Comparison of ENCODE assay signal across 9 mouse cellular contexts in the genomic region with DNA sequence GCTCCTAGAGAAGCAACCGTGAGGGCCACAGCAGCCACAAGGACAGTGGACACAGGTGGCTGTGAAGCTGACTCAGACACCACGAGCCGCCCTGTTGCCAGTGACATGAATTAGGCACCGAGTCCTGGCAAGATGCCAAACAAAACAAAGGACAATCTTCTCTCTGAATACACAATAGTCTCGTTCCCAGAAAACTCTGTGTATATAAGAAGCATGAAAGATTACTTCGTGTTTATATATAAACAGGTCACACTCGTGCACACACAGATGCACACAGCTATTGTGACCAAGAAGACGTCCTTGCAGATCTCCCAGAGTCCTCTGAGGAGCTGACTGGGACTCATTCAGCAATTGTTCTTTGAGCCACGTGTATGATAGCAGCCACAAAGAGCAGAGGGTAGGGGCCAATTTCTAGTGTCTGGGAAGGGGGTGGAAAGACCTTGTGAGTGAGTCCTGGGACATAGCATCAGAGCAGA. TPM values are rescaled to one million over a fixed set of nuclear protein-coding genes. Genes with fewer than 3 reads are reported as not detected.
DNase-seq lines count a peak whose midpoint lies in the region; ATAC-seq and TF ChIP-seq lines count a peak whose summit lies in the region.
"Had no signal": no experiment of that assay in that cellular context is flagged by ENCODE, and none has a peak within 500 bp of the region (broad histone marks: within the 10 kb centered on the region; RNA-seq: fewer than 3 reads in every experiment).

No protein-coding gene starts in this region.

- H3K27me3 ChIP-seq in limb, embryonic 11.5 days (ENCODE audit: control insufficient read depth, insufficient read depth, low read length), result no peaks in the 10 kb centered on the region; the same call in 1 of the 2 replicates
- H3K27me3 ChIP-seq in limb, embryonic 10.5 days (ENCODE audit: low read depth, poor library complexity, severe bottlenecking), result no peaks in the 10 kb centered on the region; the same call in 1 of the 2 replicates
- no peaks in the 10 kb centered on the region for H3K27me3 ChIP-seq in forebrain, embryonic 14.5 days (replicated peaks; ENCODE audit: control insufficient read depth, insufficient read depth, low read length)
- H3K27me3 ChIP-seq in lung, embryonic 14.5 days (ENCODE audit: insufficient read depth, low read length), result no peaks in the 10 kb centered on the region
- no peaks in the 10 kb centered on the region for H3K27me3 ChIP-seq in stomach, embryonic 14.5 days (ENCODE audit: control insufficient read depth, insufficient read depth, low read length)
- H3K27me3 ChIP-seq: liver, embryonic 13.5 days had no signal

- no peaks in the 10 kb centered on the region for H3K9me3 ChIP-seq in limb, embryonic 11.5 days (ENCODE audit: control insufficient read depth, low read length)
- H3K9me3 ChIP-seq in limb, embryonic 10.5 days (replicated peaks), result no peaks in the 10 kb centered on the region
- no peaks in the 10 kb centered on the region for H3K9me3 ChIP-seq in forebrain, embryonic 14.5 days (replicated peaks; ENCODE audit: control insufficient read depth, low read length)
- H3K9me3 ChIP-seq in lung, embryonic 14.5 days (ENCODE audit: low read depth, low read length), result no peaks in the 10 kb centered on the region
- no peaks in the 10 kb centered on the region for H3K9me3 ChIP-seq in stomach, embryonic 14.5 days (ENCODE audit: control insufficient read depth, low read depth, low read length)
- H3K9me3 ChIP-seq: heart, embryonic 13.5 days; liver, embryonic 13.5 days had no signal

- H3K4me3 ChIP-seq in limb, embryonic 11.5 days (ENCODE audit: low read depth, low read length), result no peak overlapping the region
- no peak overlapping the region for H3K4me3 ChIP-seq in limb, embryonic 10.5 days
- H3K4me3 ChIP-seq in forebrain, embryonic 14.5 days (ENCODE audit: low read depth, low read length), result no peak overlapping the region
- no peak overlapping the region for H3K4me3 ChIP-seq in lung, embryonic 14.5 days (ENCODE audit: low read depth, low read length)
- no peak overlapping the region for H3K4me3 ChIP-seq in stomach, embryonic 14.5 days (ENCODE audit: low read depth, low read length)
- H3K4me3 ChIP-seq: heart, embryonic 13.5 days; liver, embryonic 13.5 days had no signal

- no peak overlapping the region for H3K4me2 ChIP-seq in limb, embryonic 11.5 days (ENCODE audit: low read depth, severe bottlenecking)
- H3K4me2 ChIP-seq in forebrain, embryonic 14.5 days (ENCODE audit: low read length), result no peak overlapping the region
- H3K4me2 ChIP-seq in lung, embryonic 14.5 days, result no peak overlapping the region
- no peak overlapping the region for H3K4me2 ChIP-seq in stomach, embryonic 14.5 days (replicated peaks; ENCODE audit: low read depth, low read length)
- H3K4me2 ChIP-seq: heart, embryonic 13.5 days; liver, embryonic 13.5 days had no signal

- no peaks in the 10 kb centered on the region for H3K36me3 ChIP-seq in limb, embryonic 11.5 days (ENCODE audit: control insufficient read depth, insufficient read depth, low read length)
- no peaks in the 10 kb centered on the region for H3K36me3 ChIP-seq in limb, embryonic 10.5 days
- no peaks in the 10 kb centered on the region for H3K36me3 ChIP-seq in forebrain, embryonic 14.5 days (ENCODE audit: control insufficient read depth, insufficient read depth, low read length)
- H3K36me3 ChIP-seq in lung, embryonic 14.5 days (ENCODE audit: insufficient read depth), result no peaks in the 10 kb centered on the region
- H3K36me3 ChIP-seq in stomach, embryonic 14.5 days (ENCODE audit: control insufficient read depth, insufficient read depth, low read length), result no peaks in the 10 kb centered on the region
- H3K36me3 ChIP-seq: heart, embryonic 13.5 days; liver, embryonic 13.5 days had no signal

- intact Hi-C loops in left cerebral cortex, postnatal 25 days (cut with DNase I), result no loop called here

- WGBS in limb, embryonic 11.5 days, result 67% methylated on average over 9 of the region's 9 CpGs
- WGBS in limb, embryonic 10.5 days, result 72% methylated on average over 9 of the region's 9 CpGs
- WGBS in forebrain, embryonic 14.5 days, result 15% methylated on average over 9 of the region's 9 CpGs
- WGBS in lung, embryonic 14.5 days, result 7% methylated on average over 9 of the region's 9 CpGs
- WGBS in stomach, embryonic 14.5 days, result 20% methylated on average over 9 of the region's 9 CpGs

- peak; percentile 17 for DNase-seq in limb, embryonic 11.5 days (ENCODE audit: low spot score)
- no peak for DNase-seq in limb, embryonic 10.5 days (ENCODE audit: low spot score)
- peak; percentile 66 for DNase-seq in forebrain, embryonic 14.5 days (ENCODE audit: low spot score)
- peak; percentile 82 for DNase-seq in lung, embryonic 14.5 days
- no peak for DNase-seq in left cerebral cortex, postnatal 25 days (ENCODE audit: low spot score in 2 of 2)
- no peak for DNase-seq in cerebellum, adult 11-12 months
- DNase-seq: liver, embryonic 13.5 days had no signal

- no peak overlapping the region for H3K9ac ChIP-seq in limb, embryonic 11.5 days (ENCODE audit: low read length)
- no peak overlapping the region for H3K9ac ChIP-seq in forebrain, embryonic 14.5 days (ENCODE audit: low read length)
- H3K9ac ChIP-seq in lung, embryonic 14.5 days, result no peak overlapping the region
- no peak overlapping the region for H3K9ac ChIP-seq in stomach, embryonic 14.5 days (replicated peaks; ENCODE audit: low read depth, low read length)
- H3K9ac ChIP-seq: heart, embryonic 13.5 days; liver, embryonic 13.5 days had no signal

- TF ChIP-seq CTCF in lung, embryonic 14.5 days (IDR thresholded peaks at IDR 0.05; ENCODE audit: low read depth), result no peak

- ATAC-seq in limb, embryonic 11.5 days (ENCODE audit: insufficient number of reproducible peaks, low FRiP score, low TSS enrichment, low read depth), result no peak
- peak; percentile 44 for ATAC-seq in forebrain, embryonic 14.5 days
- peak; percentile 70; the same call in 1 of the 2 replicates for ATAC-seq in lung, embryonic 14.5 days (ENCODE audit: insufficient read depth)
- ATAC-seq in stomach, embryonic 14.5 days (ENCODE audit: insufficient number of reproducible peaks, insufficient read depth, low FRiP score, low read depth), result peak; percentile 49; the same call in 1 of the 2 replicates

- H3K4me1 ChIP-seq in limb, embryonic 11.5 days (ENCODE audit: control insufficient read depth, insufficient read depth, low read length), result no peaks in the 10 kb centered on the region
- 0 out of 2 replicates have a peak, but pooled peaks cover 3% of the 10 kb centered on the region for H3K4me1 ChIP-seq in limb, embryonic 10.5 days
- H3K4me1 ChIP-seq in forebrain, embryonic 14.5 days (ENCODE audit: control insufficient read depth, insufficient read depth, low read length), result peaks cover 5% of the 10 kb centered on the region; the same call in 1 of the 2 replicates
- H3K4me1 ChIP-seq in lung, embryonic 14.5 days (ENCODE audit: insufficient read depth), result peaks cover 4% of the 10 kb centered on the region; the same call in 1 of the 2 replicates
- H3K4me1 ChIP-seq in stomach, embryonic 14.5 days (ENCODE audit: control insufficient read depth, insufficient read depth, low read length), result peaks cover 5% of the 10 kb centered on the region; the same call in 1 of the 2 replicates

- H3K27ac ChIP-seq in limb, embryonic 11.5 days (replicated peaks; ENCODE audit: low read depth, low read length), result no peak overlapping the region
- no peak overlapping the region for H3K27ac ChIP-seq in limb, embryonic 10.5 days
- H3K27ac ChIP-seq in forebrain, embryonic 14.5 days (ENCODE audit: low read depth, low read length), result no peak overlapping the region
- H3K27ac ChIP-seq in lung, embryonic 14.5 days (ENCODE audit: low read depth), result no peak overlapping the region
- no peak overlapping the region for H3K27ac ChIP-seq in stomach, embryonic 14.5 days (ENCODE audit: low read length)
- H3K27ac ChIP-seq: heart, embryonic 13.5 days; liver, embryonic 13.5 days had no signal

RNA-seq across cellular contexts. Expression of gene Dagla, which starts 18.7 kb away (rescaled TPM):
- 1.3 and 1.4 TPM in 2 replicates for polyA plus RNA-seq in limb, embryonic 11.5 days (2014; fragmentation: Nextera tagmentation; extraction: Ambion mirVana)
- 1.8 and 2.2 TPM in 2 replicates for polyA plus RNA-seq in limb, embryonic 10.5 days (2016; fragmentation: Nextera tagmentation; extraction: Ambion mirVana)
- 3.6 and 5.8 TPM in 2 replicates for polyA plus RNA-seq in forebrain, embryonic 14.5 days (2014; fragmentation: Nextera tagmentation; extraction: Ambion mirVana)
- polyA plus RNA-seq in lung, embryonic 14.5 days (2014; fragmentation: Nextera tagmentation; extraction: Ambion mirVana), result 2.5 and 3.4 TPM in 2 replicates
- 2.9 and 3.5 TPM in 2 replicates for polyA plus RNA-seq in stomach, embryonic 14.5 days (2014; fragmentation: Nextera tagmentation; extraction: Ambion mirVana)
- 10 to 100 TPM; 90.4 to 91.2 TPM for total RNA-seq in left cerebral cortex, postnatal 25 days (2021)

Comparison
In these comparisons a context has a peak if more than half of its experiments do, and no peak if none do; other contexts are left out.
1. DNase-seq: peak in limb, embryonic 11.5 days (single experiment), forebrain, embryonic 14.5 days (single experiment) and lung, embryonic 14.5 days (single experiment); none in limb, embryonic 10.5 days (single experiment), left cerebral cortex, postnatal 25 days (0 of 2) and cerebellum, adult 11-12 months (single experiment).